Mouse (Mus musculus) gastrocnemius, adult 2 months (tissue): ENCODE results near the gene Odf3. TPM values are rescaled to one million over a fixed set of nuclear protein-coding genes. Genes with fewer than 3 reads are reported as not detected.

Experiments used
- DNase-seq: peaks from one replicate; pipeline ENCODE4 v3.0.0; 2022
- H3K27ac ChIP-seq: fragments of 200-600 bp; 2 replicates; pipeline ENCODE4 v1.8.1; 2022; ENCODE audit warnings: mild to moderate bottlenecking
- H3K4me3 ChIP-seq: fragments of 200-600 bp; 2 replicates; pipeline ENCODE4 v1.8.1; 2022; ENCODE audit warnings: mild to moderate bottlenecking, moderate library complexity
- CTCF ChIP-seq: fragments of 200-600 bp; IDR thresholded peaks from 2 replicates; pipeline ENCODE4 v1.8.1; 2022; ENCODE audit warnings: antibody characterized with exemption, mild to moderate bottlenecking, moderate library complexity
- intact Hi-C: fragments of 180-260 bp; cut with DNase I; formaldehyde crosslinking; loops from one replicate; pipeline ENCODE4 v1.15.1; 2025
- total RNA-seq, 2 experiments: library from RNA; stranded (reverse); gene quantifications; 2 replicates each; pipeline ENCODE4 v1.2.3; 2021

Odf3 gene
- total RNA-seq, 2 experiments from 2014 or later: not detected

GRCm38 (mm10) chr7:140848591-140848990, 986 bp downstream of the Odf3 start:
- Histone ChIP-seq H3K27ac (no peak overlapping the region), H3K4me3 (no peak overlapping the region)
- intact Hi-C loops: no loop called here
- no peak for DNase-seq
- no peak for TF ChIP-seq CTCF

- H3K4me3 ChIP-seq: no peak overlapping the region
- DNase-seq: peak; percentile 13
- no peak for TF ChIP-seq CTCF
- intact Hi-C loops: no loop called here
- no peak overlapping the region for H3K27ac ChIP-seq
These were observed 4.3 kb downstream of the Odf3 start for GRCm38 (mm10) chr7:140851916-140852315.

- TF ChIP-seq CTCF: no peak
- intact Hi-C loops: no loop called here
- H3K27ac ChIP-seq: no peak overlapping the region
These were observed 5.8 kb downstream of the Odf3 start for GRCm38 (mm10) chr7:140853386-140853785.

GRCm38 (mm10) chr7:140854483-140854882, 6.9 kb downstream of the Odf3 start:
- peak; percentile 10 for DNase-seq
- no peak for TF ChIP-seq CTCF
- Histone ChIP-seq H3K4me3 (peak overlapping the region; percentile 96), H3K27ac (no peak overlapping the region)
- intact Hi-C loops: no loop called here

More at GRCm38 (mm10) chr7:140853386-140853785, 5.8 kb downstream of the Odf3 start:
- no peak overlapping the region for H3K4me3 ChIP-seq
- DNase-seq: peak; percentile 19

GRCm38 (mm10) chr7:140855181-140855580, 7.6 kb downstream of the Odf3 start:
- TF ChIP-seq CTCF: no peak
- DNase-seq: no peak
- peak overlapping the region; percentile 96 for H3K4me3 ChIP-seq
- intact Hi-C loops: no loop called here
- H3K27ac ChIP-seq: peak overlapping the region; percentile 99

GRCm38 (mm10) chr7:140855860-140856784, 8.5 kb downstream of the Odf3 start, which contains the start of gene Gm45785:
Gm45785 (minus strand) TSS chr7:140856331.
- intact Hi-C loops: loop anchor here (2.0 kb wide), 2 partner anchors 25 to 47 kb away; partner anchors contain the start of gene Psmd13
- peak; percentile 91 for DNase-seq

GRCm38 (mm10) chr7:140856785-140857549, 9.4 kb downstream of the Odf3 start, which contains the start of gene Ric8a:
Ric8a (plus strand) TSS chr7:140856957.
- peak; percentile 95 for DNase-seq
- H3K27ac ChIP-seq: peak within 1 kb of the TSS; percentile 99
- no peak for TF ChIP-seq CTCF
- intact Hi-C loops: loop anchor here (2.0 kb wide), 2 partner anchors 24 to 46 kb away; partner anchors contain the start of gene Psmd13
- peak within 1 kb of the TSS; percentile 96 for H3K4me3 ChIP-seq

More at GRCm38 (mm10) chr7:140855860-140856784, 8.5 kb downstream of the Odf3 start, which contains the start of gene Gm45785:
- no peak for TF ChIP-seq CTCF
- Histone ChIP-seq H3K27ac (peak within 1 kb of the TSS; percentile 99), H3K4me3 (peak within 1 kb of the TSS; percentile 96)

GRCm38 (mm10) chr7:140857550-140858505, 10.2 kb downstream of the Odf3 start, which contains the start of gene Bet1l:
Bet1l (minus strand) TSS chr7:140857577.
- TF ChIP-seq CTCF: no peak
- DNase-seq: no peak
- H3K4me3 ChIP-seq: peak within 1 kb of the TSS; percentile 96
- H3K27ac ChIP-seq: peak within 1 kb of the TSS; percentile 99
- intact Hi-C loops: loop anchor here (2.0 kb wide), 2 partner anchors 23 to 45 kb away; partner anchors contain the start of gene Psmd13

- H3K4me3 ChIP-seq: peak overlapping the region; percentile 96
- no peak for TF ChIP-seq CTCF
- no peak for DNase-seq
These were observed 11.1 kb downstream of the Odf3 start for GRCm38 (mm10) chr7:140858746-140859145.

GRCm38 (mm10) chr7:140859997-140860396, 12.4 kb downstream of the Odf3 start:
- no peak overlapping the region for H3K27ac ChIP-seq
- TF ChIP-seq CTCF: no peak
- H3K4me3 ChIP-seq: no peak overlapping the region
- peak; percentile 6 for DNase-seq
- intact Hi-C loops: no loop called here

More at GRCm38 (mm10) chr7:140858746-140859145, 11.1 kb downstream of the Odf3 start:
- intact Hi-C loops: no loop called here
- no peak overlapping the region for H3K27ac ChIP-seq

- TF ChIP-seq CTCF: no peak
- no peak for DNase-seq
- H3K27ac ChIP-seq: no peak overlapping the region
- intact Hi-C loops: no loop called here
- no peak overlapping the region for H3K4me3 ChIP-seq
These were observed 13.1 kb downstream of the Odf3 start for GRCm38 (mm10) chr7:140860728-140861127.
